Mouse (Mus musculus) limb, embryonic 14.5 days (tissue): ENCODE measurements around the gene Pde10a. TPM values are rescaled to one million over a fixed set of nuclear protein-coding genes. Genes with fewer than 3 reads are reported as not detected.

Source experiments
- ATAC-seq: fragments of 200-750 bp; cut with Nextera tagmentation; 2 replicates; pipeline ENCODE4 v1.8.0; 2017; ENCODE audit warnings: low read depth, moderate number of reproducible peaks, moderate TSS enrichment; ENCODE audit not compliant: low FRiP score
- DNase-seq: peaks from one replicate; pipeline ENCODE4 v3.0.0-alpha.2; 2015; ENCODE audit warnings: low spot score
- H3K27ac ChIP-seq: fragments of 300-500 bp; sonication (generic); replicated peaks from 2 replicates; pipeline ENCODE4 v1.5.1; 2014; ENCODE audit warnings: low read depth, mild to moderate bottlenecking, low read length, moderate library complexity, mixed read lengths
- H3K27me3 ChIP-seq: fragments of 300-500 bp; sonication (generic); 2 replicates; pipeline ENCODE4 v1.6.1; 2014; ENCODE audit warnings: low read length, mixed read lengths; ENCODE audit not compliant: control insufficient read depth, insufficient read depth
- H3K36me3 ChIP-seq: fragments of 300-500 bp; sonication (generic); 2 replicates; pipeline ENCODE4 v1.6.1; 2014; ENCODE audit warnings: mild to moderate bottlenecking, low read length, moderate library complexity, mixed read lengths; ENCODE audit not compliant: control insufficient read depth, insufficient read depth
- H3K4me1 ChIP-seq: fragments of 300-500 bp; sonication (generic); 2 replicates; pipeline ENCODE4 v1.6.1; 2014; ENCODE audit warnings: antibody characterized with exemption, low read length, mixed read lengths; ENCODE audit not compliant: control insufficient read depth, insufficient read depth
- H3K4me2 ChIP-seq: fragments of 300-500 bp; sonication (generic); replicated peaks from 2 replicates; pipeline ENCODE4 v1.6.1; 2014; ENCODE audit warnings: low read depth, mild to moderate bottlenecking, low read length, moderate library complexity; ENCODE audit not compliant: severe bottlenecking
- H3K4me3 ChIP-seq: fragments of 300-500 bp; sonication (generic); replicated peaks from 2 replicates; pipeline ENCODE4 v1.5.1; 2014; ENCODE audit warnings: low read length
- H3K9ac ChIP-seq: fragments of 300-500 bp; sonication (generic); 2 replicates; pipeline ENCODE4 v1.6.1; 2014; ENCODE audit warnings: mild to moderate bottlenecking, low read depth, low read length, moderate library complexity; ENCODE audit not compliant: severe bottlenecking
- H3K9me3 ChIP-seq: fragments of 300-500 bp; sonication (generic); 2 replicates; pipeline ENCODE4 v1.6.1; 2016; ENCODE audit warnings: low read length; ENCODE audit not compliant: control insufficient read depth
- POLR2A ChIP-seq: fragments of 200-500 bp; IDR thresholded peaks from 2 replicates; pipeline ENCODE4 v1.8.0; 2012; ENCODE audit warnings: inconsistent platforms, mild to moderate bottlenecking, moderate library complexity, borderline replicate concordance; ENCODE audit not compliant: insufficient read depth, insufficient read length; ENCODE audit errors: extremely low read depth
- WGBS: fragments of 180-500 bp; shearing (Covaris S2); extraction: QIAGEN DNeasy Blood & Tissue Kit; methylation state at CpG from one replicate; pipeline ENCODE4 v1.1.7; 2014; 5-methylcytosine and 5-hydroxymethylcytosine counted together
- polyA plus RNA-seq, 2 experiments: library from polyadenylated mRNA; depleted of rRNA in 1 of 2; stranded (reverse) in 1 of 2; unstranded in 1 of 2; fragments of >200 nt; fragmentation: Nextera tagmentation in 1 of 2; extraction: Ambion mirVana in 1 of 2; gene quantifications; 2 replicates each; pipeline versions ENCODE4 v1.2.1 to v1.2.3; 2012 to 2014

Pde10a gene
- polyA plus RNA-seq, 2 experiments: 3.8 to 5.0 TPM

DNA sequence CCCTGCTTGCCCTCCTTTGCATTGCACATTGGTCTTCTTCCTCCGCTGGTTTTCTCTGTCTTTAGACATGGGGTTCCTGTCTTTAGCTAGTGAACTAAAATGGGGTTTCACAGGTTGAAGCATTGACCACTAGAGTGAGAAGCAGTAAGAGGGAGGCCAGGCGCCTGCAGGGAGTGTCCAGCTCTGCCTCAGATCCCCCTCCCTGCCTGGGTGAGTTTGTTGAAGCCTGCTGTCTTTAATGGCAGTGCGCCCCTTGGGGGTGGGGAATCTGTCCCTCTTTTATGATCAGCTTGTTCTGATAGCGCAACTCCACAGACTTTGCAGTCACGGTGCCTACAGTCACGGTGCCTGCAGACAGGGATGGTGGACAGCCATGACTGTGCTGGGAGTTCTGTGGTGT is 96.7 kb downstream of the Pde10a start:
- 25% methylated on average over 6 of the region's 6 CpGs for whole genome bisulfite sequencing
- H3K27ac ChIP-seq: no peak overlapping the region
- no peak overlapping the region for H3K4me3 ChIP-seq
- no peak overlapping the region for H3K4me2 ChIP-seq
- no peaks in the 10 kb centered on the region for H3K9me3 ChIP-seq
- peaks cover 15% of the 10 kb centered on the region for H3K4me1 ChIP-seq
- no peaks in the 10 kb centered on the region for H3K36me3 ChIP-seq
- no peaks in the 10 kb centered on the region for H3K27me3 ChIP-seq
- no peak for TF ChIP-seq POLR2A
- DNase-seq (no peak), ATAC-seq (no peak)
- no peak overlapping the region for H3K9ac ChIP-seq

GRCm38 (mm10) chr17:8626421-8626820 is 101.2 kb downstream of the Pde10a start:
- H3K36me3 ChIP-seq: no peaks in the 10 kb centered on the region
- no peak overlapping the region for H3K4me2 ChIP-seq
- no peak overlapping the region for H3K4me3 ChIP-seq
- no peak overlapping the region for H3K9ac ChIP-seq
- H3K4me1 ChIP-seq: peaks cover 15% of the 10 kb centered on the region
- WGBS: 45% methylated on average over 8 of the region's 8 CpGs
- ATAC-seq (no peak), DNase-seq (no peak)
- TF ChIP-seq POLR2A: no peak
- no peak overlapping the region for H3K27ac ChIP-seq
- no peaks in the 10 kb centered on the region for H3K27me3 ChIP-seq
- H3K9me3 ChIP-seq: no peaks in the 10 kb centered on the region

- TF ChIP-seq POLR2A: no peak
- H3K27ac ChIP-seq: no peak overlapping the region
- DNase-seq (no peak), ATAC-seq (no peak)
- no peaks in the 10 kb centered on the region for H3K4me1 ChIP-seq
- no peak overlapping the region for H3K9ac ChIP-seq
- H3K9me3 ChIP-seq: no peaks in the 10 kb centered on the region
- H3K4me3 ChIP-seq: no peak overlapping the region
- no peaks in the 10 kb centered on the region for H3K27me3 ChIP-seq
- H3K36me3 ChIP-seq: no peaks in the 10 kb centered on the region
- WGBS: 69% methylated on average over 1 of the region's 1 CpGs
- no peak overlapping the region for H3K4me2 ChIP-seq
These were observed 106.5 kb downstream of the Pde10a start for GRCm38 (mm10) chr17:8631701-8632100.

DNA sequence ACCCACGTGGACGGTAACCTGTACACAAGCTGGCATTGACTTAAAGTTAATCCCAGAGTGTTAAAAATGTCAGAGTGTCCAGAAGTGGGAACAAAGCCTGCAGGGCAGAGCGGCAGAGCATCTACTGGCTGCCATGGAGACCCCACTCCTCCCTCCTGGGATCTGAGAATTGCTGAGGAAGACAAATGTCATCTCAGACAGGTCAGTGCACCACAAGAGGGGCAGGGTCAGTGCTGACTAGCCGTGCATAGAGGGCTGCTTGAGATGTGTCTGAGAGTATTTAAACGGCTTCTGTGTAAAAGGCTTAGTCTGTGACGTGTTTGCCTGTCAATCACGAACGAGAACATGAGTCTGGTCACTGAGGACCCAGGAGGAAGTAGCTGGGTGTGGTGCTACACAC is 108.4 kb downstream of the Pde10a start:
- H3K27me3 ChIP-seq: no peaks in the 10 kb centered on the region
- TF ChIP-seq POLR2A: no peak
- no peak overlapping the region for H3K4me2 ChIP-seq
- no peaks in the 10 kb centered on the region for H3K4me1 ChIP-seq
- DNase-seq (no peak), ATAC-seq (no peak)
- H3K36me3 ChIP-seq: no peaks in the 10 kb centered on the region
- WGBS: 51% methylated on average over 8 of the region's 8 CpGs
- H3K9me3 ChIP-seq: no peaks in the 10 kb centered on the region
- no peak overlapping the region for H3K27ac ChIP-seq
- no peak overlapping the region for H3K4me3 ChIP-seq
- H3K9ac ChIP-seq: no peak overlapping the region

DNA sequence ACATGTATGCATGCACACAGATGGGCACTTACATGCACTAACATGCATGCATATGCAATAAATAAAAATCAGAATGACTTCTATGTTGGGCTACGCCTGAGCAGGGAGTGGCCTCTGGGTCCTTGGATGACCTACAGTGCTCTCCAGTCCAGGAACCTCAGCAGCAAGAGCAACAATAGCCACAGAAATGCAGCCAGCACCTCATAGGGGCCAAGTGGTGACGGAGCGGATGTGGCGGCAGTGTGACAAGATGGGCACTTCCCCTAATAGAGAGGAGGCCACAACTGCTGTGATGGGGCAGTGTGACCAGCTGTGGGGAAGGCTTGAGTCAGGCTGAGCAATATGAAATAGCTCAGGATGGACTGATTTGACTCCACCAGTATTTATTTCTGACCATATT is 109.3 kb downstream of the Pde10a start:
- ATAC-seq (no peak), DNase-seq (no peak)
- H3K36me3 ChIP-seq: no peaks in the 10 kb centered on the region
- H3K9me3 ChIP-seq: no peaks in the 10 kb centered on the region
- WGBS: 87% methylated on average over 4 of the region's 4 CpGs
- H3K9ac ChIP-seq: no peak overlapping the region
- H3K27ac ChIP-seq: no peak overlapping the region
- no peak overlapping the region for H3K4me2 ChIP-seq
- TF ChIP-seq POLR2A: no peak
- H3K27me3 ChIP-seq: no peaks in the 10 kb centered on the region
- no peak overlapping the region for H3K4me3 ChIP-seq
- H3K4me1 ChIP-seq: no peaks in the 10 kb centered on the region

GRCm38 (mm10) chr17:8636231-8636630 is 111.1 kb downstream of the Pde10a start:
- no peaks in the 10 kb centered on the region for H3K4me1 ChIP-seq
- no peak overlapping the region for H3K4me3 ChIP-seq
- H3K9ac ChIP-seq: no peak overlapping the region
- no peaks in the 10 kb centered on the region for H3K9me3 ChIP-seq
- H3K4me2 ChIP-seq: no peak overlapping the region
- ATAC-seq (no peak), DNase-seq (no peak)
- no peaks in the 10 kb centered on the region for H3K27me3 ChIP-seq
- 70% methylated on average over 3 of the region's 3 CpGs for WGBS
- H3K27ac ChIP-seq: no peak overlapping the region
- TF ChIP-seq POLR2A: no peak
- no peaks in the 10 kb centered on the region for H3K36me3 ChIP-seq
